Mouse (Mus musculus) ES-Bruce4 (cell line): ENCODE data around the gene Fndc10. TPM values are rescaled to one million over a fixed set of nuclear protein-coding genes. Genes with fewer than 3 reads are reported as not detected.
"Not testable (repeated sequence)": the region's sequence is repeated elsewhere in the genome, so short reads cannot be mapped to it uniquely, and the experiment has no call there.

Source experiments
- H3K27ac ChIP-seq: 2 replicates; pipeline ENCODE4 v1.5.1; 2012; ENCODE audit warnings: low read length, inconsistent platforms; ENCODE audit not compliant: insufficient read depth
- H3K27me3 ChIP-seq: 2 replicates; pipeline ENCODE4 v1.6.1; 2012; ENCODE audit warnings: mild to moderate bottlenecking, low read length, inconsistent platforms; ENCODE audit not compliant: control insufficient read depth, poor library complexity, insufficient read depth, severe bottlenecking
- H3K36me3 ChIP-seq: 2 replicates; pipeline ENCODE4 v1.6.1; 2012; ENCODE audit warnings: inconsistent platforms, mild to moderate bottlenecking, low read length, moderate library complexity; ENCODE audit not compliant: control insufficient read depth, poor library complexity, insufficient read depth, severe bottlenecking
- H3K4me1 ChIP-seq: one replicate; pipeline ENCODE4 v1.8.1; 2011; ENCODE audit warnings: low read length; ENCODE audit not compliant: control insufficient read depth, insufficient read depth
- H3K4me3 ChIP-seq: 2 replicates; pipeline ENCODE4 v1.5.1; 2011; ENCODE audit warnings: low read depth, mild to moderate bottlenecking, low read length
- H3K9ac ChIP-seq: 2 replicates; pipeline ENCODE4 v1.6.1; 2012; ENCODE audit warnings: low read depth, mild to moderate bottlenecking, inconsistent platforms; ENCODE audit not compliant: poor library complexity, severe bottlenecking
- H3K9me3 ChIP-seq: replicated peaks from 2 replicates; pipeline ENCODE4 v1.6.1; 2012; ENCODE audit warnings: mild to moderate bottlenecking, low read length, inconsistent platforms; ENCODE audit not compliant: control insufficient read depth, poor library complexity, insufficient read depth, severe bottlenecking
- CTCF ChIP-seq: IDR thresholded peaks from one replicate; pipeline ENCODE4 v1.8.1; 2011; ENCODE audit warnings: low read depth, low read length
- EP300 ChIP-seq: IDR thresholded peaks from 2 replicates; pipeline ENCODE4 v1.6.1; 2011; ENCODE audit warnings: low read depth, low read length; ENCODE audit not compliant: insufficient read depth
- POLR2A ChIP-seq: IDR thresholded peaks from one replicate; pipeline ENCODE4 v1.8.1; 2011; ENCODE audit warnings: low read length; ENCODE audit not compliant: insufficient read depth
- polyA plus RNA-seq: library from polyadenylated mRNA; stranded (reverse); fragments of >200 nt; gene quantifications from 2 replicates; pipeline ENCODE4 v1.2.4, GENCODE M21; 2011; ENCODE audit warnings: low read depth; ENCODE audit not compliant: missing spikeins, insufficient read depth, insufficient read length

The Fndc10 gene
- polyA plus RNA-seq, 1 experiment, result 11.9 TPM

- H3K4me3 ChIP-seq, result no peak overlapping the region
- H3K27me3 ChIP-seq, result no peaks in the 10 kb centered on the region
- H3K27ac ChIP-seq, result no peak overlapping the region
- peaks cover 3% of the 10 kb centered on the region for H3K4me1 ChIP-seq
- H3K9ac ChIP-seq, result no peak overlapping the region
- H3K9me3 ChIP-seq, result no peaks in the 10 kb centered on the region
- H3K36me3 ChIP-seq, result peaks cover 19% of the 10 kb centered on the region
- TF ChIP-seq CTCF (no peak), POLR2A (no peak), EP300 (no peak)
Observed at GRCm38 (mm10) chr4:155739152-155739551, 45.0 kb downstream of the Fndc10 start.

- Histone ChIP-seq H3K9ac (peak overlapping the region; percentile 25; the same call in 1 of the 2 replicates), H3K4me3 (peak overlapping the region; percentile 35), H3K27ac (no peak overlapping the region), H3K27me3 (no peaks in the 10 kb centered on the region), H3K9me3 (no peaks in the 10 kb centered on the region), H3K4me1 (peaks cover 3% of the 10 kb centered on the region), H3K36me3 (peaks cover 28% of the 10 kb centered on the region)
- TF ChIP-seq EP300, result no peak
- no peak for TF ChIP-seq POLR2A
- TF ChIP-seq CTCF, result no peak
Observed at GRCm38 (mm10) chr4:155739741-155740636, 45.8 kb downstream of the Fndc10 start.

DNA sequence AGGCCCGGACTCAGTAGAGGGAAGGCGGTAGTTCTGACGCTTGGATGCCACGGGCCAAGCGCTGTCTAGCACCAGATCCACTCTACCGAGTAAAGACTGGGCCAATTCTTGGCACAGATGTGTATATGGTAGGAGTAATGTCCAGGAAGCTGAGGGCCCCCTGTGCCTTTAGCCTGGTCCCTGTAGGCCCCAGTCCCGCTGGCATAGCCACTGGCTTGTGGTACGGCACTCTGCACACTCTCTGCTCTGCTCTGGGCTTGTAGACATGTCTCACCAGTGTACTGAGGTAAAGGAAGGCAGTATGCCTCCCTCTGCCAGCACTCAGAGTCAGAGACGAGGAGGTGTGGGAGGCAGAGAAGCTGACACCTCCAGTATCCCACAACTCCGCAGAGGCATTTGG lies 46.5 kb downstream of the Fndc10 start:
- H3K27me3 ChIP-seq, H3K4me1 ChIP-seq, H3K4me3 ChIP-seq, H3K9ac ChIP-seq, H3K9me3 ChIP-seq: not testable (repeated sequence)
- Histone ChIP-seq H3K27ac (peak overlapping the region; percentile 23; the same call in 1 of the 2 replicates), H3K36me3 (peaks cover 35% of the 10 kb centered on the region)

DNA sequence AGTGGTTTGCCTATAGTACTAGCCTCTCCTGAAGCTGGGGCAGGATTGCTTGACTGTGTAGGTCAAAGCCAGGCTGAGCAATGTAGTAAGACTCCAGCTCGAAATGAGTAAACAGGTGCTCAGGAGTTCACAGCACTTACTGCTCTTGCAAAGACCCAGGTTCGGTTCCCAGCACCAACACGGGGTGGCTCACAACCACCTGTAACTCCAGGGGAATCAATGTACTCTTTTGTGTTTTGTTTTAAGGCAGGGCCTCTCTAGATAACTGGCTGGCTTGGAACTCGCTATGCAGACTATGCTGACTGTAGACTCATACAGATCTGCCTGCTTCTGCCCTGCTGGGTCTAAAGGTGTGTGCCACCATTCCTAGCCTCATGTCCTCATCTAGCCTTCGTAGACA lies 48.5 kb downstream of the Fndc10 start:
- no peak for TF ChIP-seq CTCF
- TF ChIP-seq POLR2A, result no peak
- TF ChIP-seq EP300, result no peak
- H3K9ac ChIP-seq, result no peak overlapping the region
- peaks cover 48% of the 10 kb centered on the region for H3K36me3 ChIP-seq
- H3K4me1 ChIP-seq, result no peaks in the 10 kb centered on the region
- H3K9me3 ChIP-seq, result no peaks in the 10 kb centered on the region
- no peaks in the 10 kb centered on the region for H3K27me3 ChIP-seq
- H3K4me3 ChIP-seq, result no peak overlapping the region
- no peak overlapping the region for H3K27ac ChIP-seq

DNA sequence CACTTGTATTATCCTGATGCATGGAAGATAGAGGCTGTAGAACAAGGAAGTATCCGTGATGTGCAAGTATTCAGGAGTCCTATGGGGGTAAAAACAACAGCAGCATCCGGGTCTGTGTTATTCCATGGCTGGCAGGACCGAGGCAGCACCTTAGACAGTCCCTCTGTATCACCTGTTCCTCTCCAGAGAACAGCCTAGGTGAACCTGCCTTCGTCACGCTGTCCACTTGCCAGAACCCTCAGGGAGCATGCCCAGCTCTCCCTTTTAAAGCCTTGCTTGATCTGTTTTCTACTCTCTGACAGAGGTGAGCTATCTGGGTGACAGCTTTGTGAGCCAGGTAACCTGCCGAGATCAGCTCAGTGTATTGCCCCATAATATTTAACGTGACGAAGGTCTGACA lies 50.3 kb downstream of the Fndc10 start:
- TF ChIP-seq POLR2A (no peak), EP300 (no peak), CTCF (no peak)
- Histone ChIP-seq H3K9ac (no peak overlapping the region), H3K27me3 (no peaks in the 10 kb centered on the region), H3K4me1 (no peaks in the 10 kb centered on the region), H3K9me3 (no peaks in the 10 kb centered on the region), H3K4me3 (no peak overlapping the region), H3K36me3 (peaks cover 66% of the 10 kb centered on the region), H3K27ac (no peak overlapping the region)

DNA sequence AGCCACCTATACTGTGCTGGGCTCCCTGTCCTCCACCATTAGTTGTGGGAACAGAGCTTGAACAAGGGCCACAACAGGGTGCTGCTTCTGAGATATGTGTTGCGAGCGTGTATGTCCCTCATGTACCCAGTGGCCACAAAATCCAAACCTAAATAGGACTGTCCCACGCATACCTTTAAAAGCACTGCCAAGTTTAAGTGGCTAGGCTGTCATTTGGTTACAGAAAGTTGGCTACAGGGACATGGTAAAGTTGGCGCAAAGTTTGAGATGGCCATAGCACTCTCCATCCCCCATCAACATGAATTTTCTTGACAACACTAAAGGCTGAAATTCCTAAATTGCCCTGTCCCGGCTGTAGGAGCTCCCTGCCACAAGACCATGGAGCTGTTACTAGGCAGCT lies 51.0 kb downstream of the Fndc10 start:
- Histone ChIP-seq H3K27me3 (no peaks in the 10 kb centered on the region), H3K27ac (no peak overlapping the region), H3K4me1 (no peaks in the 10 kb centered on the region), H3K9me3 (no peaks in the 10 kb centered on the region), H3K9ac (no peak overlapping the region), H3K36me3 (peaks cover 73% of the 10 kb centered on the region), H3K4me3 (no peak overlapping the region)
- TF ChIP-seq CTCF, result no peak
- TF ChIP-seq EP300, result no peak
- no peak for TF ChIP-seq POLR2A

Other genes with a start within 250 kb of the Fndc10 start
- gene Tmem52, start 225.2 kb upstream of the Fndc10 start, polyA plus RNA-seq, result 0.76 TPM in 1 of 2 replicates, not detected in the other
- gene Gnb1, start 203.0 kb upstream of the Fndc10 start, polyA plus RNA-seq, result 534 and 541 TPM in 2 replicates
- gene Nadk, start 132.0 kb upstream of the Fndc10 start, polyA plus RNA-seq, result 108 and 116 TPM in 2 replicates
- gene Slc35e2, start 92.9 kb upstream of the Fndc10 start, polyA plus RNA-seq, result 19.4 and 20.2 TPM in 2 replicates
- 105 and 113 TPM in 2 replicates for gene Cdk11b, start 69.5 kb upstream of the Fndc10 start, polyA plus RNA-seq
- gene Gm10563, start 48.9 kb upstream of the Fndc10 start, polyA plus RNA-seq, result not detected in 2 replicates
- 11.7 and 13.6 TPM in 2 replicates for gene Mmp23, start 41.0 kb upstream of the Fndc10 start, polyA plus RNA-seq
- 13.4 and 18.4 TPM in 2 replicates for gene Mib2, start 25.1 kb upstream of the Fndc10 start, polyA plus RNA-seq
- 144 and 151 TPM in 2 replicates for gene Ssu72, start 10.5 kb downstream of the Fndc10 start, polyA plus RNA-seq
- 0.21 and 0.54 TPM in 2 replicates for gene Tmem240, start 40.5 kb downstream of the Fndc10 start, polyA plus RNA-seq
- 78.2 and 89.5 TPM in 2 replicates for gene Atad3a, start 66.8 kb downstream of the Fndc10 start, polyA plus RNA-seq
- gene Vwa1, start 80.4 kb downstream of the Fndc10 start, polyA plus RNA-seq, result 0.67 and 0.99 TPM in 2 replicates
- 0.26 and 0.40 TPM in 2 replicates for gene Tmem88b, start 91.5 kb downstream of the Fndc10 start, polyA plus RNA-seq
- gene Ankrd65, start 96.1 kb downstream of the Fndc10 start, polyA plus RNA-seq, result not detected in 2 replicates
- gene Mrpl20, start 108.5 kb downstream of the Fndc10 start, polyA plus RNA-seq, result 70.0 and 82.8 TPM in 2 replicates
- gene Ccnl2, start 118.1 kb downstream of the Fndc10 start, polyA plus RNA-seq, result 86.1 and 87.6 TPM in 2 replicates
- gene Aurkaip1, start 136.9 kb downstream of the Fndc10 start, polyA plus RNA-seq, result 70.6 and 76.0 TPM in 2 replicates
- gene Mxra8, start 145.3 kb downstream of the Fndc10 start, polyA plus RNA-seq, result 21.1 and 26.1 TPM in 2 replicates
- 15.2 and 20.3 TPM in 2 replicates for gene Dvl1, start 153.1 kb downstream of the Fndc10 start, polyA plus RNA-seq
- 0.28 and 0.44 TPM in 2 replicates for gene Tas1r3, start 169.0 kb downstream of the Fndc10 start, polyA plus RNA-seq
- gene Cptp, start 175.1 kb downstream of the Fndc10 start, polyA plus RNA-seq, result 6.0 and 7.9 TPM in 2 replicates
- gene Ints11, start 175.2 kb downstream of the Fndc10 start, polyA plus RNA-seq, result 43.3 and 45.3 TPM in 2 replicates
- 15.3 and 19.4 TPM in 2 replicates for gene Pusl1, start 197.4 kb downstream of the Fndc10 start, polyA plus RNA-seq
- gene Acap3, start 197.5 kb downstream of the Fndc10 start, polyA plus RNA-seq, result 2.6 and 3.8 TPM in 2 replicates
- gene Ube2j2, start 249.5 kb downstream of the Fndc10 start, polyA plus RNA-seq, result 100 and 104 TPM in 2 replicates